Mouse (Mus musculus): ENCODE results near the gene Ppp1r14c.

DNA sequence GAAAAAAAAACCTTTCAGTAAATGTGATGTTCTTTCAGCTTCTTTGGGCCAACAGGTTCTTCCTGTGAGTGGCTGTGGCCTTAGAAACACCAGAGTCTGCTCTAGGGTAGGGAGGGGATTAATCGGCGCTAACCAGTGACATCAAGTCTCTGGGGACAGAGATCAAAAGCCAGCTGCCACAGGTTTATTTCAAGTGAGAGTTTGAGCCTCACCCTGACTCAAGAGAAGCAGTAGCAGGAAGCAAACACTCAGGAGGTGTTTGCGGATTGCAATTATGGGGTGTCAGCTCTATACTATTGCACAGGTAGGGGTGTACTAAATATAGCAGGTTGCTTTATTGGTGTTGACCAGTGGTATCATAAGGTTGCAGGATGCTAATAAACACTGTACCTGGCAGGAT is 144.6 kb downstream of the Ppp1r14c start:
- TF ChIP-seq CTCF (IDR thresholded peaks at IDR 0.05; ENCODE audit: extremely low read depth, insufficient read length, insufficient replicate concordance, low read depth, low read length) (no peak), POLR2A (IDR thresholded peaks at IDR 0.05; ENCODE audit: low read depth, low read length) (no peak)

Measured in small intestine, adult 2 months (tissue).